Mouse (Mus musculus): Measurements from ENCODE around the gene Nrp2. TPM values are rescaled to one million over a fixed set of nuclear protein-coding genes. Genes with fewer than 3 reads are reported as not detected.

Nrp2 gene
- polyA plus RNA-seq, 1 experiment: 32.2 TPM

- Histone ChIP-seq H3K4me3 (ENCODE audit: low read depth, low read length) (no peak overlapping the region), H3K4me1 (ENCODE audit: control insufficient read depth, insufficient read depth, low read length) (no peaks in the 10 kb centered on the region), H3K9me3 (replicated peaks; ENCODE audit: control insufficient read depth, insufficient read depth, low read length, poor library complexity, severe bottlenecking) (no peaks in the 10 kb centered on the region), H3K27ac (ENCODE audit: insufficient read depth, low read length) (no peak overlapping the region), H3K27me3 (ENCODE audit: control insufficient read depth, insufficient read depth, low read length, poor library complexity, severe bottlenecking) (no peaks in the 10 kb centered on the region), H3K9ac (ENCODE audit: low read depth, poor library complexity, severe bottlenecking) (no peak overlapping the region), H3K36me3 (ENCODE audit: control insufficient read depth, insufficient read depth, low read length, poor library complexity, severe bottlenecking) (0 out of 2 replicates have a peak, but pooled peaks cover 6% of the 10 kb centered on the region)
- TF ChIP-seq CTCF (IDR thresholded peaks at IDR 0.05; ENCODE audit: low read depth, low read length) (no peak), POLR2A (IDR thresholded peaks at IDR 0.05; ENCODE audit: insufficient read depth, low read length) (no peak), EP300 (IDR thresholded peaks at IDR 0.05; ENCODE audit: insufficient read depth, low read depth, low read length) (no peak)
Measured at GRCm38 (mm10) chr1:62812701-62813684, 109.9 kb downstream of the Nrp2 start.

DNA sequence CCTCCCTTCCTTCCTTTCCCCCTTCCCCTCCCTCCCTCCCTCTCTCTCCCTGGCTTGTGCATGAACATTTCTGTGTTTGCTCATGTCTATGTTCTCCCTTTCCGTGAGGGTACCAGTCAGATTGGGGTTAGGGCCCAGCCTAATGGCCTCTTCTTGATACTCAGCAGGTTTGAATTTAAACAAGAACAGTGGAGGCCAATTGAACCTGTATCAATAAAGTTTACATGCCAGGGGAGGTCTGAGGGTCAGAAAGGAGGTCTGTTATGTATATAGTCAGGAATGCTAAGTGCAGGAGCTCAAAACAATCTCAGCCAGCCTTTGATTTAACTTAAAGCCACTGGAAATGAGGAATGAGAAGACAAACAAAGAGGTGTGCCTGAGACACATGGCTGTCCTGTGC is 110.9 kb downstream of the Nrp2 start:
- H3K9ac ChIP-seq (ENCODE audit: low read depth, poor library complexity, severe bottlenecking): no peak overlapping the region
- no peak for TF ChIP-seq CTCF (IDR thresholded peaks at IDR 0.05; ENCODE audit: low read depth, low read length)
- TF ChIP-seq EP300 (IDR thresholded peaks at IDR 0.05; ENCODE audit: insufficient read depth, low read depth, low read length): no peak
- TF ChIP-seq POLR2A (IDR thresholded peaks at IDR 0.05; ENCODE audit: insufficient read depth, low read length): no peak
- H3K9me3 ChIP-seq (replicated peaks; ENCODE audit: control insufficient read depth, insufficient read depth, low read length, poor library complexity, severe bottlenecking): no peaks in the 10 kb centered on the region
- no peak overlapping the region for H3K27ac ChIP-seq (ENCODE audit: insufficient read depth, low read length)
- H3K4me1 ChIP-seq (ENCODE audit: control insufficient read depth, insufficient read depth, low read length): no peaks in the 10 kb centered on the region
- H3K36me3 ChIP-seq (ENCODE audit: control insufficient read depth, insufficient read depth, low read length, poor library complexity, severe bottlenecking): 0 out of 2 replicates have a peak, but pooled peaks cover 6% of the 10 kb centered on the region
- no peaks in the 10 kb centered on the region for H3K27me3 ChIP-seq (ENCODE audit: control insufficient read depth, insufficient read depth, low read length, poor library complexity, severe bottlenecking)
- H3K4me3 ChIP-seq (ENCODE audit: low read depth, low read length): no peak overlapping the region

- Histone ChIP-seq H3K9me3 (replicated peaks; ENCODE audit: control insufficient read depth, insufficient read depth, low read length, poor library complexity, severe bottlenecking) (no peaks in the 10 kb centered on the region), H3K27me3 (ENCODE audit: control insufficient read depth, insufficient read depth, low read length, poor library complexity, severe bottlenecking) (no peaks in the 10 kb centered on the region), H3K27ac (ENCODE audit: insufficient read depth, low read length) (no peak overlapping the region), H3K36me3 (ENCODE audit: control insufficient read depth, insufficient read depth, low read length, poor library complexity, severe bottlenecking) (0 out of 2 replicates have a peak, but pooled peaks cover 6% of the 10 kb centered on the region), H3K9ac (ENCODE audit: low read depth, poor library complexity, severe bottlenecking) (no peak overlapping the region), H3K4me3 (ENCODE audit: low read depth, low read length) (no peak overlapping the region), H3K4me1 (ENCODE audit: control insufficient read depth, insufficient read depth, low read length) (no peaks in the 10 kb centered on the region)
- TF ChIP-seq POLR2A (IDR thresholded peaks at IDR 0.05; ENCODE audit: insufficient read depth, low read length) (no peak), CTCF (IDR thresholded peaks at IDR 0.05; ENCODE audit: low read depth, low read length) (no peak), EP300 (IDR thresholded peaks at IDR 0.05; ENCODE audit: insufficient read depth, low read depth, low read length) (no peak)
Measured at GRCm38 (mm10) chr1:62817566-62817965, 114.5 kb downstream of the Nrp2 start.

DNA sequence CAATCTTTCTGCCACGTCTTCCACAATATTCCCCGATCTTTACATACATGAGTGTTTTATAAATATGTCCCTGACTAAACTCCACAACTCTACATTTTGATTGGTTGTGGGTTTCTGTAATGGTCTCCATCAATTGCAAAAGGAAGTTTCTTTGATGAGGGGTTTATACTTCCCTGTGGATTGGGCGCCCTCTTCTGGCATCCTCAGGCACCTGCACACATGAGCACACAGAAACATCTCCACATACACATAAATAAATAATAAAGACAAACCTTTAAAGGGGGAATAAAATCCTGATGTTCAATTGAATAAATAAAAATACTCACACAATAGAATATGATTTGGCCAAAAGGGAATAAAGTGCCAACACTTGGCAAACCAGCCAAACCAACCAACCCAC is 117.1 kb downstream of the Nrp2 start:
- Histone ChIP-seq H3K27me3 (ENCODE audit: control insufficient read depth, insufficient read depth, low read length, poor library complexity, severe bottlenecking) (no peaks in the 10 kb centered on the region), H3K4me1 (ENCODE audit: control insufficient read depth, insufficient read depth, low read length) (no peaks in the 10 kb centered on the region), H3K27ac (ENCODE audit: insufficient read depth, low read length) (no peak overlapping the region), H3K36me3 (ENCODE audit: control insufficient read depth, insufficient read depth, low read length, poor library complexity, severe bottlenecking) (0 out of 2 replicates have a peak, but pooled peaks cover 6% of the 10 kb centered on the region), H3K4me3 (ENCODE audit: low read depth, low read length) (no peak overlapping the region), H3K9ac (ENCODE audit: low read depth, poor library complexity, severe bottlenecking) (no peak overlapping the region), H3K9me3 (replicated peaks; ENCODE audit: control insufficient read depth, insufficient read depth, low read length, poor library complexity, severe bottlenecking) (no peaks in the 10 kb centered on the region)
- TF ChIP-seq EP300 (IDR thresholded peaks at IDR 0.05; ENCODE audit: insufficient read depth, low read depth, low read length): no peak
- TF ChIP-seq CTCF (IDR thresholded peaks at IDR 0.05; ENCODE audit: low read depth, low read length): peak; percentile 66

- H3K36me3 ChIP-seq (ENCODE audit: control insufficient read depth, insufficient read depth, low read length, poor library complexity, severe bottlenecking): 0 out of 2 replicates have a peak, but pooled peaks cover 3% of the 10 kb centered on the region
- no peak overlapping the region for H3K9ac ChIP-seq (ENCODE audit: low read depth, poor library complexity, severe bottlenecking)
- H3K4me3 ChIP-seq (ENCODE audit: low read depth, low read length): no peak overlapping the region
- no peaks in the 10 kb centered on the region for H3K9me3 ChIP-seq (replicated peaks; ENCODE audit: control insufficient read depth, insufficient read depth, low read length, poor library complexity, severe bottlenecking)
- TF ChIP-seq CTCF (IDR thresholded peaks at IDR 0.05; ENCODE audit: low read depth, low read length): no peak
- no peak for TF ChIP-seq EP300 (IDR thresholded peaks at IDR 0.05; ENCODE audit: insufficient read depth, low read depth, low read length)
- TF ChIP-seq POLR2A (IDR thresholded peaks at IDR 0.05; ENCODE audit: insufficient read depth, low read length): no peak
- no peaks in the 10 kb centered on the region for H3K27me3 ChIP-seq (ENCODE audit: control insufficient read depth, insufficient read depth, low read length, poor library complexity, severe bottlenecking)
- H3K27ac ChIP-seq (ENCODE audit: insufficient read depth, low read length): no peak overlapping the region
- H3K4me1 ChIP-seq (ENCODE audit: control insufficient read depth, insufficient read depth, low read length): no peaks in the 10 kb centered on the region
Measured at GRCm38 (mm10) chr1:62821509-62822398, 118.7 kb downstream of the Nrp2 start.
